Mouse (Mus musculus) stomach, embryonic 16.5 days (tissue): ENCODE results near the gene Nme9. TPM values are rescaled to one million over a fixed set of nuclear protein-coding genes. Genes with fewer than 3 reads are reported as not detected.

ENCODE experiments used
- ATAC-seq: fragments of 200-750 bp; cut with Nextera tagmentation; 2 replicates; pipeline ENCODE4 v1.8.0; 2017; ENCODE audit warnings: moderate number of reproducible peaks, moderate TSS enrichment; ENCODE audit not compliant: insufficient read depth, low FRiP score
- H3K27ac ChIP-seq: fragments of 300-500 bp; sonication (generic); 2 replicates; pipeline ENCODE4 v1.5.1; 2014; ENCODE audit warnings: low read length
- H3K27me3 ChIP-seq: fragments of 300-500 bp; sonication (generic); 2 replicates; pipeline ENCODE4 v1.6.1; 2014; ENCODE audit warnings: low read length, control low read depth, mixed read lengths; ENCODE audit not compliant: control insufficient read depth, insufficient read depth
- H3K36me3 ChIP-seq: fragments of 300-500 bp; sonication (generic); 2 replicates; pipeline ENCODE4 v1.6.1; 2014; ENCODE audit warnings: low read length; ENCODE audit not compliant: control insufficient read depth, insufficient read depth
- H3K4me1 ChIP-seq: fragments of 300-500 bp; sonication (generic); 2 replicates; pipeline ENCODE4 v1.6.1; 2014; ENCODE audit warnings: low read length, control low read depth, mixed read lengths; ENCODE audit not compliant: control insufficient read depth, insufficient read depth
- H3K4me2 ChIP-seq: fragments of 300-500 bp; sonication (generic); 2 replicates; pipeline ENCODE4 v1.6.1; 2014; ENCODE audit warnings: low read depth, low read length, mixed read lengths
- H3K4me3 ChIP-seq: fragments of 300-500 bp; sonication (generic); replicated peaks from 2 replicates; pipeline ENCODE4 v1.5.1; 2014; ENCODE audit warnings: mild to moderate bottlenecking, low read length
- H3K9ac ChIP-seq: fragments of 300-500 bp; sonication (generic); 2 replicates; pipeline ENCODE4 v1.6.1; 2014; ENCODE audit warnings: low read length
- H3K9me3 ChIP-seq: fragments of 300-500 bp; sonication (generic); replicated peaks from 2 replicates; pipeline ENCODE4 v1.6.1; 2016; ENCODE audit warnings: low read length, control low read depth; ENCODE audit not compliant: control insufficient read depth
- WGBS: fragments of 180-500 bp; shearing (Covaris S2); extraction: QIAGEN DNeasy Blood & Tissue Kit; methylation state at CpG from one replicate; pipeline ENCODE4 v1.1.7; 2014; 5-methylcytosine and 5-hydroxymethylcytosine counted together
- polyA plus RNA-seq: library from polyadenylated mRNA; unstranded; fragments of >200 nt; fragmentation: Nextera tagmentation; extraction: Ambion mirVana; gene quantifications from 2 replicates; pipeline ENCODE4 v1.2.1, GENCODE M21; 2015

Nme9 gene
- polyA plus RNA-seq, 1 experiment from 2014 or later, result 0.27 TPM

GRCm38 (mm10) chr9:99485144-99485543 lies 33.9 kb downstream of the Nme9 start:
- Histone ChIP-seq H3K9ac (no peak overlapping the region), H3K4me3 (no peak overlapping the region), H3K27me3 (no peaks in the 10 kb centered on the region), H3K27ac (no peak overlapping the region), H3K9me3 (no peaks in the 10 kb centered on the region), H3K4me2 (no peak overlapping the region), H3K36me3 (no peaks in the 10 kb centered on the region; the same call in 1 of the 2 replicates), H3K4me1 (no peaks in the 10 kb centered on the region)
- 93% methylated on average over 4 of the region's 4 CpGs for WGBS
- no peak for ATAC-seq

GRCm38 (mm10) chr9:99487126-99487695 lies 35.9 kb downstream of the Nme9 start:
- no peak overlapping the region for H3K4me2 ChIP-seq
- no peak overlapping the region for H3K27ac ChIP-seq
- H3K4me3 ChIP-seq, result no peak overlapping the region
- H3K9me3 ChIP-seq, result no peaks in the 10 kb centered on the region
- H3K36me3 ChIP-seq, result no peaks in the 10 kb centered on the region; the same call in 1 of the 2 replicates
- no peaks in the 10 kb centered on the region for H3K4me1 ChIP-seq
- no peak for ATAC-seq
- no peaks in the 10 kb centered on the region for H3K27me3 ChIP-seq
- WGBS, result 84% methylated on average over 8 of the region's 8 CpGs
- H3K9ac ChIP-seq, result no peak overlapping the region

GRCm38 (mm10) chr9:99487841-99488240 lies 36.6 kb downstream of the Nme9 start:
- WGBS, result 77% methylated on average over 3 of the region's 3 CpGs
- H3K4me1 ChIP-seq, result no peaks in the 10 kb centered on the region
- H3K27me3 ChIP-seq, result no peaks in the 10 kb centered on the region
- peaks cover 3% of the 10 kb centered on the region for H3K36me3 ChIP-seq
- ATAC-seq, result no peak
- H3K27ac ChIP-seq, result no peak overlapping the region
- no peak overlapping the region for H3K4me3 ChIP-seq
- H3K9ac ChIP-seq, result no peak overlapping the region
- no peak overlapping the region for H3K4me2 ChIP-seq
- H3K9me3 ChIP-seq, result no peaks in the 10 kb centered on the region

- WGBS, result 93% methylated on average over 4 of the region's 4 CpGs
- Histone ChIP-seq H3K4me2 (no peak overlapping the region), H3K4me1 (no peaks in the 10 kb centered on the region), H3K36me3 (peaks cover 4% of the 10 kb centered on the region), H3K4me3 (no peak overlapping the region), H3K27me3 (no peaks in the 10 kb centered on the region), H3K9ac (no peak overlapping the region), H3K27ac (no peak overlapping the region), H3K9me3 (no peaks in the 10 kb centered on the region)
- no peak for ATAC-seq
These were observed 39.8 kb downstream of the Nme9 start for GRCm38 (mm10) chr9:99491050-99491449.

GRCm38 (mm10) chr9:99492634-99493200 lies 41.4 kb downstream of the Nme9 start:
- no peaks in the 10 kb centered on the region for H3K27me3 ChIP-seq
- no peaks in the 10 kb centered on the region for H3K9me3 ChIP-seq
- H3K9ac ChIP-seq, result no peak overlapping the region
- H3K27ac ChIP-seq, result no peak overlapping the region
- no peak for ATAC-seq
- 76% methylated on average over 10 of the region's 10 CpGs for WGBS
- H3K4me1 ChIP-seq, result no peaks in the 10 kb centered on the region
- no peak overlapping the region for H3K4me3 ChIP-seq
- no peak overlapping the region for H3K4me2 ChIP-seq
- H3K36me3 ChIP-seq, result peaks cover 8% of the 10 kb centered on the region

GRCm38 (mm10) chr9:99499336-99499735 lies 48.1 kb downstream of the Nme9 start:
- H3K36me3 ChIP-seq, result peaks cover 3% of the 10 kb centered on the region; the same call in 1 of the 2 replicates
- H3K9ac ChIP-seq, result no peak overlapping the region
- WGBS, result 93% methylated on average over 4 of the region's 4 CpGs
- H3K9me3 ChIP-seq, result no peaks in the 10 kb centered on the region
- H3K27me3 ChIP-seq, result no peaks in the 10 kb centered on the region
- H3K27ac ChIP-seq, result no peak overlapping the region
- no peaks in the 10 kb centered on the region for H3K4me1 ChIP-seq
- H3K4me2 ChIP-seq, result no peak overlapping the region
- no peak for ATAC-seq
- no peak overlapping the region for H3K4me3 ChIP-seq

GRCm38 (mm10) chr9:99505875-99506274 lies 54.6 kb downstream of the Nme9 start:
- Histone ChIP-seq H3K4me3 (no peak overlapping the region), H3K27ac (no peak overlapping the region), H3K9ac (no peak overlapping the region), H3K27me3 (no peaks in the 10 kb centered on the region), H3K9me3 (no peaks in the 10 kb centered on the region), H3K36me3 (0 out of 2 replicates have a peak, but pooled peaks cover 2% of the 10 kb centered on the region), H3K4me2 (no peak overlapping the region), H3K4me1 (no peaks in the 10 kb centered on the region)
- 37% methylated on average over 7 of the region's 7 CpGs for WGBS
- no peak for ATAC-seq

Other genes starting within 250 kb of the Nme9 start
- not detected in 2 replicates for gene Faiml, start 214.2 kb upstream of the Nme9 start, polyA plus RNA-seq
- gene Cep70, start 208.1 kb upstream of the Nme9 start, polyA plus RNA-seq, result 23.9 and 29.3 TPM in 2 replicates
- 0.90 and 1.5 TPM in 2 replicates for gene Esyt3, start 92.9 kb upstream of the Nme9 start, polyA plus RNA-seq
- gene Mras, start 14.1 kb upstream of the Nme9 start, polyA plus RNA-seq, result 8.4 and 9.5 TPM in 2 replicates
- 23.4 and 24.2 TPM in 2 replicates for gene Armc8, start 117.4 kb downstream of the Nme9 start, polyA plus RNA-seq
- gene Dbr1, start 124.3 kb downstream of the Nme9 start, polyA plus RNA-seq, result 27.3 and 28.6 TPM in 2 replicates
- 2.2 and 2.9 TPM in 2 replicates for gene A4gnt, start 161.0 kb downstream of the Nme9 start, polyA plus RNA-seq
- gene Dzip1l, start 178.0 kb downstream of the Nme9 start, polyA plus RNA-seq, result 13.3 and 18.3 TPM in 2 replicates